Mouse (Mus musculus) layer of hippocampus, adult 9-10 months (tissue): ENCODE measurements around the gene Tmem135.
"Not testable (repeated sequence)": the region's sequence is repeated elsewhere in the genome, so short reads cannot be mapped to it uniquely, and the experiment has no call there.

Experiments used
- DNase-seq: peaks from one replicate; pipeline ENCODE4 v3.0.0; 2022; ENCODE audit warnings: low spot score

Tmem135 gene

GRCm38 (mm10) chr7:89326202-89326601 is 77.8 kb downstream of the Tmem135 start:
- DNase-seq: no peak

GRCm38 (mm10) chr7:89322741-89323140 is 81.3 kb downstream of the Tmem135 start:
- DNase-seq: not testable (repeated sequence)

- DNase-seq: no peak
Measured at GRCm38 (mm10) chr7:89319351-89319750, 84.7 kb downstream of the Tmem135 start.

- not testable (repeated sequence) for DNase-seq
Measured at GRCm38 (mm10) chr7:89317088-89317487, 86.9 kb downstream of the Tmem135 start.

- no peak for DNase-seq
Measured at GRCm38 (mm10) chr7:89316112-89316511, 87.9 kb downstream of the Tmem135 start.

DNA sequence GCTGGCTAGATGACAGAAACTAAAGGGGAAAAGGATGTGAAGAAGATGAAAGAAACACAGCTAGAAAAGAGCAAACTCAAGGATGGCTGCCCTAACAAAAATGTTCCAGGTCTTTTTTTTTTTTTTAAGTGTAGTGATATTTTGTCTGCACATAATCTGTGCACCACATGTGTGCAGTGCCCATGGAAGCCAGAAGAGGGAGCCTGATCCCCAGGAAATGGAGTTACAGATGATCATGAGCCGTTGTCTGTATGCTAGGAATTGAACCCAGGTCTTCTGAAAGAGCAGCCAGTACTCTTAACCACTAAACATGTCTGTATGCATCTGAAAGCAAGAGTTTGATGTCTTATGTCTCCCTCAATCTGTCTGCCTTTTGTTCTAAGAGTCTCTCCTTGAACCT is 92.5 kb downstream of the Tmem135 start:
- no peak for DNase-seq

DNA sequence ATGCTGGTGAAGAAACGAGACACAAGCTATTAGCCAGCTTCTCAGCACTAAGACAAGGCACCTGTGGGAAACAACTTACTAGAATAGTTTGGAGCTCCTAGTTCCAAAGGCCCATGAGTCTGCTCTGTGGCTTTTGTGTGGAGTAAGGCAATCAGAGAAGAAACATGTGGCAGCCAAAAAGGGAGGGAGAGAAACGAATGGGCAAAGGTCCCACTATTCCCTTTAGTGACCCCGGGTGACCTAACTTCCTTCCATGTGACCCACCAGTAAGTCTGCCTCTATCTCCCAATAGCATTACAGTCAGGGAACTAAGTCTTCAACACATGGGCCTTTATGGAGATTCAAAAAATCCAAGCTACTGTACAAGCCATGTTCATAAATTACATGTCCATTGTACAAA is 95.1 kb downstream of the Tmem135 start:
- DNase-seq: no peak

DNA sequence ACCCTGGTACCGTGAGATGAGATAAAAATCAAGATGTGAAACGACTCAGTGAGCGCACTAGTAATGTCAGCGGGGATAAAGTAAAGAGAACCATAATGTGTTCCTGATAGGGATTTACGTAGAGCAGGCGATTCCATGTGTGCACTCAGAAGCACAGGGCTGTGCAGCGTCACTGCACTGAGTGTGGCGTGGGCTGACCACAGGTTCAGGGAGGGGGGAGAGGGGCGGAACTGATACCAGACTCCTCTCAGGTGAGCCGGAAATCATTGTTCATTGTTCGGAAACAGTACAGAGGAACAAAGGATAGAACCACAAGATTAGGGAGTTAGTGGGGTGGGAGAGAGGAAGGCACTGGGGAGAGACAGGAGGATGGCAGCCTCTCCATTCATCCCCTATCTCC is 95.8 kb downstream of the Tmem135 start:
- DNase-seq: no peak

DNA sequence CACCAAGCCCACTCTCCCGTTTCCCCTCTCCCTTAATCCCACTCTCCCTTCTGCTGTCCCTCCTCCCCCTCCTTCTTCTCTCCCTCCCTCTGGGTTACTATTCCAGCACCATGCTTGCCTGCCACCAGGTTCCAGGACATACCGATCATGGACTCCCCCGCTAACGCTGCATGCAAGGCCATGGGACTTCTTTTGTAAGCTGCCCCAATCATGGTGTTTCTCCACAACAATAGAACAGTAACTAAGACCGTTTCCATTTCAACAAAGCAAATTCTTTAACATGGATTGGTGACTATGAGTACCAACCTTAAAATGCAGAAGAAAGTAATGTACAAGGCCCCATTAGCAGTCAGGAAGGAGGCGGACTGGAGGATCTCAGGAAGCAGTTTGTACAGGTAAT is 97.2 kb downstream of the Tmem135 start:
- no peak for DNase-seq

DNA sequence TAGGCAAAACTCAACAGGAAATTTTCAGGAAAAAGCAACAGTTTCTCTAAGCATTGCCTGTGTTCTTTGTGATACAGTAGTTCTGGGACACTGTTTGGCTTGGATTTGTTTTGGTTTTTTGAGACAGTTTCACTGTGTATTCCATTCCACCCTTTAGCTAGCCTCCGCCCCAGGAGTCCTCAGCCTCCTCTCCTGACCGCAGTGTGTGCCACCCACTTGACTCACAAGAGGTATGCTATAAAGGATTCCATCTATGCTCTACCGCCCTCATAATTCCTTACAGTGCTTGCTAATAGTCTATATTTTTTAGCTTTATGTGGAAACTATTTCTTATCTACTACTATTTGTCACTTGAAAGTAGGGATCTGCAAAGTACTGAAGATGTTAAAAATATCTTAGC is 99.1 kb downstream of the Tmem135 start:
- no peak for DNase-seq

GRCm38 (mm10) chr7:89303765-89304164 is 100.3 kb downstream of the Tmem135 start:
- no peak for DNase-seq

DNA sequence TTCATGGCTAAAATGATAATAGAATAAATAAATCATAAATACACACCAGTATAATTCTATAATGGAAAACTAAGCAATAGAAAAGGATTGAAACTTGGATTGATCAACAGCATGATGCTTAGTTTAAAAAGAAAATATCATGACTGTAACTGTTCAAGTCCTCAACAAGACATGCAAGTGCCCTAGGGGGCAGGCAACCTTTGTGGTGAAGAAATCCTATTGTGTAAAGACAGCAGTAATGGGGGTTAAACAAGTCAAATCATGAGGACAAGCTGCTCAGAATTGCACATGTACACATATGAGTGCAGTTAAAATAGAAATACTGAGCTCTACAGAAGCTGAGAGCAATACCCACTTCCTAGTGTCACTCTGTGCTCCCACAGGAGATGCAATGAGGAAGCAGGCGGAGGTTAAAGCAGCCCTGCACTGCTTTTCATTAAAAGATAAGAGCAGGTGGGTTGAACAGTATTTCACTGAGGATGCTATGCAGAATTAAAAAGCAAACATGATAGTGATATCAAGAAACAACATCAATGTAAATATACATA is 105.0 kb downstream of the Tmem135 start:
- DNase-seq: no peak

- no peak for DNase-seq
Measured at GRCm38 (mm10) chr7:89296941-89297340, 107.1 kb downstream of the Tmem135 start.

GRCm38 (mm10) chr7:89282664-89283063 is 121.4 kb downstream of the Tmem135 start:
- no peak for DNase-seq

DNA sequence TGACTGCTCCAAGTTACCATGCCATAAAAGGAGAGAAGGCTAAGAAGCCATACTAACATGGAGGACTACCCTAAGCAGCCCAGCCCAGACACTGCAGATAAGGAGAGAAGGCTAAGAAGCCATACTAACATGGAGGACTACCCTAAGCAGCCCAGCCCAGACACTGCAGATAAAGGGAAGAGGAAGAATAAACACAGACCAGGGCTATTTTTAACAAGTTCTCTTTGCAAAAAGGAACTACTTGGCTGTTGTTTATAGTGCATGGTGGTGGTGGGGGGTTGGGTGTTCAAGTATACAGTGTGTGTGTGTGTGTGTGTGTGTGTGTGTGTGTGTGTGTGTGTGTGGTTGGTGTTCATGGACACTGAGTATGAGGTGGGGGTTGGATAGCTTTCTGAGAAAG is 133.6 kb downstream of the Tmem135 start:
- not testable (repeated sequence) for DNase-seq

DNA sequence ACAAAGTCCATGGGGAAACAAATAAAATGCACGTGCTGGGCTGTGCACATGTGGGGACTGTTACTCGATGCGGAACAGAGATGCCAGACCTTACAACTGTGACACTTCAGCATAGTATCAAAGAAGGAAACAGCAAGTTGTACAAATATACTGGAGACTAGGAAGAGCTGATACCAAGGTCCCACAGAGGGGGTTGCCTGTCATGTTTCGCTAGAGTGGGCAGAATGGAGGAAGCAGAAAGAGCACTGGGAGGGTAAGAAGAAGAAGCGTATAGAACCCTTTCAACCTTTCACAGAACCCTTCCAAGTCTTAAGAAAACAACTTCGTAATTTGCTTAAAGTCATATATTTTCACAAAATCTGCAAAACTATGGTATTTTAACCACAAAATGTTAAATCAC is 134.2 kb downstream of the Tmem135 start:
- no peak for DNase-seq

DNA sequence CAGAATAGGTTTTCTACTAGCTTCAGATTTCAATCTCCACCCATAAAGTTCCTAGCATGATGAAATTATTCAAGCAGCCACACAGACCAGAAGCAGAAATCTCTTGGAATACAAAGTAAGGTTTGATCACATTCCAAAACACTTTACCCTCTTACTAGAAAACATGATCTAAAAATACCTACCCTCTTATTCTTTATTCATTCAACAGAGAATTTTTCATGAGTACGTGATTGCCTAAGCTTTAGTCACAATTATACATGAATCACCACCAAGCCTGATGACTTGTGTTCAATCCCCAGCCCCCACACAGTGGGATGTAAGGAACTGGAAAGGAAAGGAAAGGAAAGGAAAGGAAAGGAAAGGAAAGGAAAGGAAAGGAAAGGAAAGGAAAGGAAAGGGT is 136.5 kb downstream of the Tmem135 start:
- DNase-seq: no peak

GRCm38 (mm10) chr7:89266017-89266760 is 137.8 kb downstream of the Tmem135 start:
- DNase-seq: no peak

DNA sequence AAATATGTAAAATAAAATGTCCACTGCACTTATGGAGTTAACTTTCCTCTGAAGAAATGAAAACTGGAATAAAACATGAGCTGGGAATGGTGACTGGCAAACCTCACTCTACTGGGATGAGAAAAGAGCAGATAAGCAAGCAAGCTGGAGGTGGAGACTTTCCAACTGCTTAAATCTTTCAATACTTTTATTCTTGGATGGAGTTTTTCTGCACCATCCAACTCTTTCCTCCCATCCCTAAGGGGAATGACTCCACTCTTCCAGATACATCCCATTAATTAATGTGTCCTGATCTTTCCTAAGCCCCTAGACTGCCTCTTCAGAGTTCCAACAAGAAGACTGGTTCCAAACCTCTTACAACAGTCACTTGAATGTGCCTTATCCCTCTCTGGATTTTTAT is 143.1 kb downstream of the Tmem135 start:
- DNase-seq: no peak

DNA sequence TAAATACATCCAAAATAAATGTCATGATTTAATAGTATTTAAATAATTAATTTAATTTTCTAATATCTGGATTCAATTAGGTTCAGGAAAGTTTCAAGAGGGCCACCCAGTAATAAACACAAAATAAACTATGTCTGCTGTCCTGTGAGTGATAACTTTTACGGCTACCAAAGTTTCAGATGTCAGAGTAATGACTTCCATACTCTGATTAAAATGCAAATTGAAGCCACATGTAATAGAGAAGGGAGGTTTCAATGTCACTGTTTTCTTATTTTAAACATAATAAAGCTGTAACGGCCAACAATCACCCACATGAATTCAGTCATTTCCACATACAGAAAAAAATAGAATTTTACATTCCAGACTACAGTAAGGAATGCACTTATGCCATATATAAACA is 145.2 kb downstream of the Tmem135 start:
- DNase-seq: no peak

GRCm38 (mm10) chr7:89257871-89258502 is 146.0 kb downstream of the Tmem135 start:
- no peak for DNase-seq

DNA sequence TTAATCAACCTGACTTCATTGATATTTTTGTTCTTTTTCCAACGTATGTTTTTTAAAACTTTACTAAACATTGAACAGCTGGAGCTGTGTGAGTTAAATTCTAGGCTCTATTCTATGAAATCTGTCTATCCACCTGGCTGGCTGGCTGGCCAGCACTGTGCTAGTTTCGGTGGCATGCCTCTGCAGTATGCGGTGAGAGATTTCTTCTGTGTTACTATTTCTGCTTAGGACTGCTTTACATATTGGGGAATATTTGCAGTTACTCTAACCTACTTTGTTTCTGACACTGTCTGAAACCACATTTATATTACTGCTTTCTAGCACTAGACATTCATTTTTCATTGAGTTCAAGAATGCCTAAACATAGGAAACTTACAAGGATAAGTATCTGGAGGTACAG is 150.2 kb downstream of the Tmem135 start:
- DNase-seq: no peak

DNA sequence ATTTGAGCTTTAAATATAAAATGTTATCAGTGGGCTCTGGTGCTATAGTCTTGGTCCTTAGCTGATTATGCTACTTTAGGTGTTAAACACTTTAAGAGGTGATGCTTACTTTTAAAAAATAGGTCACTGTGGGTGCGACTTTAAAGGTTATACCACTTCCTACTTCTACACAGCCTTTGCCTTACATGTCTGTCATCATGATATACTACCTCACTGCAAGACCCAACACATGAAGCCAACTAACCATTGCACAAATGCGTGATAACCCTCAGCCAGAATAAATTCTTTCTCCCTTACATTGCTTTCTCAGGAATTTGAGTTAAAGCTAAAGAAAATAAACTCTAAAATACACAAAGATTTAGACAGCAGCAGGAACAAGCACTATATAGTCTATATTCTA is 150.7 kb downstream of the Tmem135 start:
- no peak for DNase-seq
